Mouse (Mus musculus): ENCODE measurements around the gene Esr1.

DNA sequence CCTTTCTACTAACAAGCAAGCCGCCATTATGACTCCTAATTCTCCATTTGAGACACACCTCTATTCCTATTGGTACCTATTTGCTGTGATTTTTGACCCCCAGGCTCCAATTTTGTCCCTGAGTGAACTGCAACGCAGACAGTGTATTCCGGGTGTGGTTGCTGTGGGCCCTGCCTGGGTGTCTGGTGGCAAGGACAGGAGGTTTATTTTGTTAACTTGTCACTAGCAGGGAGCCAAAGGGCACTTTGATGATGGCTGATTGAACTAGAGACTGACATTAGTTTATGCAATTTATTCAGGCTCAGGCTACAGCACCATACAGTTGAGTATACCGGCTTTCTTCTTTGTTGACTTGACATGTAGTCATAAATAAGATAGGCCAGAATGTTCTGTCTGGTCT is 13.2 kb downstream of the Esr1 start:
- no peak for TF ChIP-seq POLR2A (IDR thresholded peaks at IDR 0.05; ENCODE audit: borderline replicate concordance, control insufficient read depth, low read depth, low read length)
- no peak for TF ChIP-seq CTCF (IDR thresholded peaks at IDR 0.05; ENCODE audit: control insufficient read depth, insufficient read depth, low read length)

All from bone marrow, adult 2 months (tissue).